Mouse (Mus musculus) ES-Bruce4 (cell line): ENCODE results near the gene Tgfbi. TPM values are rescaled to one million over a fixed set of nuclear protein-coding genes. Genes with fewer than 3 reads are reported as not detected.

ENCODE experiments used
- H3K27ac ChIP-seq: 2 replicates; pipeline ENCODE4 v1.5.1; 2012; ENCODE audit warnings: low read length, inconsistent platforms; ENCODE audit not compliant: insufficient read depth
- H3K27me3 ChIP-seq: 2 replicates; pipeline ENCODE4 v1.6.1; 2012; ENCODE audit warnings: mild to moderate bottlenecking, low read length, inconsistent platforms; ENCODE audit not compliant: control insufficient read depth, poor library complexity, insufficient read depth, severe bottlenecking
- H3K36me3 ChIP-seq: 2 replicates; pipeline ENCODE4 v1.6.1; 2012; ENCODE audit warnings: inconsistent platforms, mild to moderate bottlenecking, low read length, moderate library complexity; ENCODE audit not compliant: control insufficient read depth, poor library complexity, insufficient read depth, severe bottlenecking
- H3K4me1 ChIP-seq: one replicate; pipeline ENCODE4 v1.8.1; 2011; ENCODE audit warnings: low read length; ENCODE audit not compliant: control insufficient read depth, insufficient read depth
- H3K4me3 ChIP-seq: 2 replicates; pipeline ENCODE4 v1.5.1; 2011; ENCODE audit warnings: low read depth, mild to moderate bottlenecking, low read length
- H3K9ac ChIP-seq: 2 replicates; pipeline ENCODE4 v1.6.1; 2012; ENCODE audit warnings: low read depth, mild to moderate bottlenecking, inconsistent platforms; ENCODE audit not compliant: poor library complexity, severe bottlenecking
- H3K9me3 ChIP-seq: replicated peaks from 2 replicates; pipeline ENCODE4 v1.6.1; 2012; ENCODE audit warnings: mild to moderate bottlenecking, low read length, inconsistent platforms; ENCODE audit not compliant: control insufficient read depth, poor library complexity, insufficient read depth, severe bottlenecking
- CTCF ChIP-seq: IDR thresholded peaks from one replicate; pipeline ENCODE4 v1.8.1; 2011; ENCODE audit warnings: low read depth, low read length
- EP300 ChIP-seq: IDR thresholded peaks from 2 replicates; pipeline ENCODE4 v1.6.1; 2011; ENCODE audit warnings: low read depth, low read length; ENCODE audit not compliant: insufficient read depth
- POLR2A ChIP-seq: IDR thresholded peaks from one replicate; pipeline ENCODE4 v1.8.1; 2011; ENCODE audit warnings: low read length; ENCODE audit not compliant: insufficient read depth
- polyA plus RNA-seq: library from polyadenylated mRNA; stranded (reverse); fragments of >200 nt; gene quantifications from 2 replicates; pipeline ENCODE4 v1.2.4, GENCODE M21; 2011; ENCODE audit warnings: low read depth; ENCODE audit not compliant: missing spikeins, insufficient read depth, insufficient read length

Gene Tgfbi
- polyA plus RNA-seq, 1 experiment, result 1.9 TPM

- Histone ChIP-seq H3K4me3 (no peak overlapping the region), H3K4me1 (peaks cover 8% of the 10 kb centered on the region)
Observed at GRCm38 (mm10) chr13:56611129-56611528, 1.8 kb downstream of the Tgfbi start.

GRCm38 (mm10) chr13:56611741-56612140, 2.4 kb downstream of the Tgfbi start:
- H3K9ac ChIP-seq, result no peak overlapping the region
- TF ChIP-seq CTCF (no peak), EP300 (no peak), POLR2A (no peak)
- H3K4me1 ChIP-seq, result peaks cover 8% of the 10 kb centered on the region
- no peak overlapping the region for H3K27ac ChIP-seq
- H3K9me3 ChIP-seq, result no peaks in the 10 kb centered on the region
- H3K4me3 ChIP-seq, result no peak overlapping the region
- H3K27me3 ChIP-seq, result no peaks in the 10 kb centered on the region
- no peaks in the 10 kb centered on the region for H3K36me3 ChIP-seq

More at GRCm38 (mm10) chr13:56611129-56611528, 1.8 kb downstream of the Tgfbi start:
- Histone ChIP-seq H3K9ac (no peak overlapping the region), H3K27me3 (no peaks in the 10 kb centered on the region), H3K36me3 (no peaks in the 10 kb centered on the region), H3K9me3 (no peaks in the 10 kb centered on the region), H3K27ac (no peak overlapping the region)
- no peak for TF ChIP-seq EP300

GRCm38 (mm10) chr13:56612331-56612730, 3.0 kb downstream of the Tgfbi start:
- Histone ChIP-seq H3K9ac (no peak overlapping the region), H3K4me3 (no peak overlapping the region), H3K4me1 (peaks cover 8% of the 10 kb centered on the region), H3K27me3 (no peaks in the 10 kb centered on the region), H3K9me3 (no peaks in the 10 kb centered on the region), H3K27ac (no peak overlapping the region), H3K36me3 (no peaks in the 10 kb centered on the region)
- TF ChIP-seq POLR2A, result no peak
- no peak for TF ChIP-seq EP300
- TF ChIP-seq CTCF, result no peak

DNA sequence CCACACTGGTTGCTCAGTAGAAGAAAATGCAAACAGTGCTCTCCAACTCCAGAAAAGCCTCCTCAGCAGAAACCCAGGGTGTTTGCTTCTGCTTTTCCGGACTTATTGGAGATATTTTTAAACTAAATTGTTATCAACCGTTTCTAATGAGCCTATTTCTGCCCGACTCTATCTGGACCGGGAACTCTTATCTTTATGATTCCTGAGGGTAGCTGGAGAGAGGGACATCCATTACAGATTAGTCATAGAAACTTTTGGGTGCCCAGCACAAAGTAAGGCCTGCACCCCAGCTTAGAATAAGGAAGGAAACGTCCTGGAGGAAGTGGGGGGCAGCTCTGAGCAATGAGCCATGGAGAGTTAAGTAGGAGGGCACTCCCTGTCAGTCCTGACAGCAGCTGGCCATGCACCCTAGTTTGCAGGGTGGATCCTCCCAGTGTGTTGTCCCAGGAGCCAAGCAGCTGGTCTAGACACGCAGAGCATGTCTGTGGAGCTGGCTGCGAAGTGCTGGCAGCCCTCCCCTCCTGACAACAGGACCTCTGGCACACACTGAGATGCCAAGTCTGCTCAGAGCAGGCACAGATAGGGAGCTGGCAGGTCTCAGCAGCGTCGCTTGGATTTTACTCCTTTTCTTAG, 4.2 kb downstream of the Tgfbi start:
- Histone ChIP-seq H3K9ac (no peak overlapping the region), H3K36me3 (no peaks in the 10 kb centered on the region), H3K4me3 (no peak overlapping the region), H3K9me3 (no peaks in the 10 kb centered on the region), H3K27me3 (no peaks in the 10 kb centered on the region), H3K4me1 (peaks cover 8% of the 10 kb centered on the region), H3K27ac (no peak overlapping the region)
- no peak for TF ChIP-seq POLR2A
- no peak for TF ChIP-seq EP300
- TF ChIP-seq CTCF, result no peak

GRCm38 (mm10) chr13:56614768-56615167, 5.4 kb downstream of the Tgfbi start:
- Histone ChIP-seq H3K36me3 (no peaks in the 10 kb centered on the region), H3K4me3 (no peak overlapping the region), H3K9ac (no peak overlapping the region), H3K27me3 (no peaks in the 10 kb centered on the region), H3K9me3 (no peaks in the 10 kb centered on the region), H3K27ac (no peak overlapping the region), H3K4me1 (peaks cover 5% of the 10 kb centered on the region)
- TF ChIP-seq POLR2A (no peak), CTCF (no peak), EP300 (no peak)

GRCm38 (mm10) chr13:56615223-56615622, 5.9 kb downstream of the Tgfbi start:
- peaks cover 5% of the 10 kb centered on the region for H3K4me1 ChIP-seq
- TF ChIP-seq POLR2A, result no peak
- TF ChIP-seq EP300, result no peak
- TF ChIP-seq CTCF, result no peak
- no peak overlapping the region for H3K27ac ChIP-seq

More at GRCm38 (mm10) chr13:56615223-56615622, 5.9 kb downstream of the Tgfbi start:
- no peak overlapping the region for H3K9ac ChIP-seq
- no peaks in the 10 kb centered on the region for H3K9me3 ChIP-seq
- H3K4me3 ChIP-seq, result no peak overlapping the region
- no peaks in the 10 kb centered on the region for H3K36me3 ChIP-seq
- H3K27me3 ChIP-seq, result no peaks in the 10 kb centered on the region
